Mouse (Mus musculus) lung, adult 2 months (tissue): ENCODE measurements around the gene Serpinb6b.

Source experiments
- CTCF ChIP-seq: fragments of 200-500 bp; IDR thresholded peaks from 2 replicates; pipeline ENCODE4 v1.5.1; 2011; ENCODE audit warnings: mild to moderate bottlenecking, low read length, control low read depth; ENCODE audit not compliant: insufficient read depth
- POLR2A ChIP-seq: fragments of 200-500 bp; IDR thresholded peaks from 2 replicates; pipeline ENCODE4 v1.6.1; 2011; ENCODE audit warnings: low read depth, mild to moderate bottlenecking, control low read depth, low read length, borderline replicate concordance; ENCODE audit errors: extremely low read depth

DNA sequence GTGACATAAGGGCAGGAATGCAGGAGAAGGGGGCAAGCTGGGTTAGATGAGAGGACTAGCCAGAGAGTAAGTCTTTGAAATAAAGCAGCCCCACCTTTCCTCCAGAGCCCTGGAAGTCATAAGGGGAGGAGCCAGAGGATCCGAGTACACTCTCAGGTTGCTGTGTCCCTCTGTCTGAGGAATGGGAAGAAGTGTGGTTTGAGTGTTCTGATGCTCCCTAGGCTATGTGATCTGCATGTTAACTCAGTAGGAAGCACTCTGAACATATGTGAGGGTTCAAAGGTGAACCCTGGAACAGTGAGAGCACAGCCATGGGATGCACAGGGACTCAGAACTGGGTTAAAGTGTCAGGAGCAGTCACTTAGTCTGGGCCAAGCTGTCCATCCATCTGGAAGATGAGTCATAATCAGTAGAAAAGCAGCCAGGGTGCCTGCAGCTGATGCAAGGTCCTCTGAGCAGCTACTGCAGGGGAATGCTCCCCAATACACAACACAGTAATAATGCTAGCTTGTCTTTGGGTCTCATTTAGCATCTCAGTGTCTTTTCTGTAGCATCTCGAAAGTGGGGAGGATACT, 40.6 kb downstream of the Serpinb6b start:
- TF ChIP-seq POLR2A (no peak), CTCF (no peak)
